Mouse (Mus musculus): Measurements from ENCODE around the gene Ulk3. TPM values are rescaled to one million over a fixed set of nuclear protein-coding genes. Genes with fewer than 3 reads are reported as not detected.
A peak's percentile ranks its signal among the peaks of the same experiment; 100 is the strongest.

Ulk3 gene
- polyA plus RNA-seq, 1 experiment from 2014 or later: 3.7 TPM

- Histone ChIP-seq H3K9me3 (ENCODE audit: low read length) (no peaks in the 10 kb centered on the region), H3K27me3 (ENCODE audit: insufficient read depth, low read length) (no peaks in the 10 kb centered on the region), H3K27ac (ENCODE audit: low read depth) (peak overlapping the region; percentile 99), H3K4me2 (ENCODE audit: low read depth, low read length) (peak overlapping the region; percentile 93), H3K4me1 (ENCODE audit: insufficient read depth) (peaks cover 89% of the 10 kb centered on the region), H3K4me3 (ENCODE audit: low read depth, low read length) (peak overlapping the region; percentile 90; the same call in 1 of the 2 replicates), H3K36me3 (replicated peaks; ENCODE audit: insufficient read depth, low read length) (peaks cover 4% of the 10 kb centered on the region), H3K9ac (replicated peaks) (peak overlapping the region; percentile 52)
- ATAC-seq: no peak
- DNase-seq: no peak
- WGBS (ENCODE audit: insufficient replicate concordance): 61% methylated on average over 13 of the region's 13 CpGs
- TF ChIP-seq EP300 (IDR thresholded peaks at IDR 0.05; ENCODE audit: low read depth) (no peak), CTCF (IDR thresholded peaks at IDR 0.05; ENCODE audit: low read depth) (no peak)
Observed at GRCm38 (mm10) chr9:57641775-57642550, 52.7 kb downstream of the Ulk3 start.

GRCm38 (mm10) chr9:57643169-57643855 is 54.1 kb downstream of the Ulk3 start:
- TF ChIP-seq EP300 (IDR thresholded peaks at IDR 0.05; ENCODE audit: low read depth): no peak
- no peak for TF ChIP-seq CTCF (IDR thresholded peaks at IDR 0.05; ENCODE audit: low read depth)
- H3K4me3 ChIP-seq (ENCODE audit: low read depth, low read length): peak overlapping the region; percentile 90
- no peaks in the 10 kb centered on the region for H3K9me3 ChIP-seq (ENCODE audit: low read length)
- DNase-seq: no peak
- peak overlapping the region; percentile 93 for H3K4me2 ChIP-seq (ENCODE audit: low read depth, low read length)
- no peak for ATAC-seq
- peaks cover 4% of the 10 kb centered on the region for H3K36me3 ChIP-seq (replicated peaks; ENCODE audit: insufficient read depth, low read length)
- 18% methylated on average over 9 of the region's 9 CpGs for WGBS (ENCODE audit: insufficient replicate concordance)
- no peaks in the 10 kb centered on the region for H3K27me3 ChIP-seq (ENCODE audit: insufficient read depth, low read length)
- H3K4me1 ChIP-seq (ENCODE audit: insufficient read depth): peaks cover 82% of the 10 kb centered on the region
- H3K27ac ChIP-seq (ENCODE audit: low read depth): peak overlapping the region; percentile 99
- H3K9ac ChIP-seq (replicated peaks): peak overlapping the region; percentile 96

- Histone ChIP-seq H3K27me3 (ENCODE audit: insufficient read depth, low read length) (no peaks in the 10 kb centered on the region), H3K9me3 (ENCODE audit: low read length) (no peaks in the 10 kb centered on the region), H3K36me3 (replicated peaks; ENCODE audit: insufficient read depth, low read length) (peaks cover 4% of the 10 kb centered on the region), H3K27ac (ENCODE audit: low read depth) (peak overlapping the region; percentile 99), H3K9ac (replicated peaks) (peak overlapping the region; percentile 96), H3K4me2 (ENCODE audit: low read depth, low read length) (peak overlapping the region; percentile 93), H3K4me1 (ENCODE audit: insufficient read depth) (peaks cover 82% of the 10 kb centered on the region), H3K4me3 (ENCODE audit: low read depth, low read length) (peak overlapping the region; percentile 90)
- DNase-seq: peak; percentile 48
- no peak; the same call in 1 of the 2 replicates for ATAC-seq
- TF ChIP-seq CTCF (IDR thresholded peaks at IDR 0.05; ENCODE audit: low read depth): no peak
- 0 out of 2 replicates have a peak, but pooled peaks have one; percentile 46 for TF ChIP-seq EP300 (IDR thresholded peaks at IDR 0.05; ENCODE audit: low read depth)
- WGBS (ENCODE audit: insufficient replicate concordance): 11% methylated on average over 7 of the region's 7 CpGs
Observed at GRCm38 (mm10) chr9:57643856-57644180, 54.6 kb downstream of the Ulk3 start.

- Histone ChIP-seq H3K4me3 (ENCODE audit: low read depth, low read length) (peak overlapping the region; percentile 90), H3K27ac (ENCODE audit: low read depth) (peak overlapping the region; percentile 99), H3K27me3 (ENCODE audit: insufficient read depth, low read length) (no peaks in the 10 kb centered on the region), H3K9me3 (ENCODE audit: low read length) (no peaks in the 10 kb centered on the region), H3K4me1 (ENCODE audit: insufficient read depth) (peaks cover 75% of the 10 kb centered on the region), H3K36me3 (replicated peaks; ENCODE audit: insufficient read depth, low read length) (peaks cover 4% of the 10 kb centered on the region), H3K9ac (replicated peaks) (peak overlapping the region; percentile 96), H3K4me2 (ENCODE audit: low read depth, low read length) (peak overlapping the region; percentile 93)
- TF ChIP-seq CTCF (IDR thresholded peaks at IDR 0.05; ENCODE audit: low read depth): no peak
- no peak for TF ChIP-seq EP300 (IDR thresholded peaks at IDR 0.05; ENCODE audit: low read depth)
- DNase-seq: peak; percentile 40
- 0% methylated on average over 16 of the region's 18 CpGs for WGBS (ENCODE audit: insufficient replicate concordance)
- ATAC-seq: no peak
Observed at GRCm38 (mm10) chr9:57644442-57644943, 55.2 kb downstream of the Ulk3 start.

GRCm38 (mm10) chr9:57644944-57645893 is 56.0 kb downstream of the Ulk3 start:
- peak overlapping the region; percentile 90 for H3K4me3 ChIP-seq (ENCODE audit: low read depth, low read length)
- 9% methylated on average over 54 of the region's 85 CpGs for WGBS (ENCODE audit: insufficient replicate concordance)
- TF ChIP-seq CTCF (IDR thresholded peaks at IDR 0.05; ENCODE audit: low read depth): peak; percentile 92
- no peak for TF ChIP-seq EP300 (IDR thresholded peaks at IDR 0.05; ENCODE audit: low read depth)
- DNase-seq: peak; percentile 95
- ATAC-seq: peak; percentile 86
- H3K27me3 ChIP-seq (ENCODE audit: insufficient read depth, low read length): no peaks in the 10 kb centered on the region
- H3K27ac ChIP-seq (ENCODE audit: low read depth): peak overlapping the region; percentile 99
- H3K36me3 ChIP-seq (replicated peaks; ENCODE audit: insufficient read depth, low read length): peaks cover 4% of the 10 kb centered on the region
- peak overlapping the region; percentile 96 for H3K9ac ChIP-seq (replicated peaks)
- peaks cover 69% of the 10 kb centered on the region for H3K4me1 ChIP-seq (ENCODE audit: insufficient read depth)
- H3K9me3 ChIP-seq (ENCODE audit: low read length): no peaks in the 10 kb centered on the region
- H3K4me2 ChIP-seq (ENCODE audit: low read depth, low read length): peak overlapping the region; percentile 93

Other genes starting within 250 kb of the Ulk3 start
- gene Ppcdc, start 149.3 kb upstream of the Ulk3 start, polyA plus RNA-seq (2015; fragmentation: Nextera tagmentation; extraction: Ambion mirVana): 10.7 and 11.5 TPM in 2 replicates
- gene Scamp5, start 121.4 kb upstream of the Ulk3 start, polyA plus RNA-seq (2015; fragmentation: Nextera tagmentation; extraction: Ambion mirVana): 6.5 and 8.4 TPM in 2 replicates
- gene Rpp25, start 85.4 kb upstream of the Ulk3 start, polyA plus RNA-seq (2015; fragmentation: Nextera tagmentation; extraction: Ambion mirVana): 0.48 and 0.67 TPM in 2 replicates
- gene Cox5a, start 68.2 kb upstream of the Ulk3 start, polyA plus RNA-seq (2015; fragmentation: Nextera tagmentation; extraction: Ambion mirVana): 761 and 777 TPM in 2 replicates
- gene Fam219b, start 51.9 kb upstream of the Ulk3 start, polyA plus RNA-seq (2015; fragmentation: Nextera tagmentation; extraction: Ambion mirVana): 4.6 and 5.1 TPM in 2 replicates
- 7.3 and 8.2 TPM in 2 replicates for gene Mpi, start 36.7 kb upstream of the Ulk3 start, polyA plus RNA-seq (2015; fragmentation: Nextera tagmentation; extraction: Ambion mirVana)
- 29.6 and 31.2 TPM in 2 replicates for gene Scamp2, start 28.5 kb upstream of the Ulk3 start, polyA plus RNA-seq (2015; fragmentation: Nextera tagmentation; extraction: Ambion mirVana)
- gene Cplx3, start 16.8 kb downstream of the Ulk3 start, polyA plus RNA-seq (2015; fragmentation: Nextera tagmentation; extraction: Ambion mirVana): not detected in 2 replicates
- not detected in 2 replicates for gene Lman1l, start 31.3 kb downstream of the Ulk3 start, polyA plus RNA-seq (2015; fragmentation: Nextera tagmentation; extraction: Ambion mirVana)
- gene Csk, start 64.2 kb downstream of the Ulk3 start, polyA plus RNA-seq (2015; fragmentation: Nextera tagmentation; extraction: Ambion mirVana): 13.6 and 15.5 TPM in 2 replicates
- gene Cyp1a2, start 94.3 kb downstream of the Ulk3 start, polyA plus RNA-seq (2015; fragmentation: Nextera tagmentation; extraction: Ambion mirVana): 19.9 and 30.7 TPM in 2 replicates
- 2.2 and 4.3 TPM in 2 replicates for gene Cyp1a1, start 98.5 kb downstream of the Ulk3 start, polyA plus RNA-seq (2015; fragmentation: Nextera tagmentation; extraction: Ambion mirVana)
- 9.9 and 13.2 TPM in 2 replicates for gene Edc3, start 119.1 kb downstream of the Ulk3 start, polyA plus RNA-seq (2015; fragmentation: Nextera tagmentation; extraction: Ambion mirVana)
- 40.2 and 40.4 TPM in 2 replicates for gene Clk3, start 176.4 kb downstream of the Ulk3 start, polyA plus RNA-seq (2015; fragmentation: Nextera tagmentation; extraction: Ambion mirVana)
- 4.6 and 4.7 TPM in 2 replicates for gene Arid3b, start 247.3 kb downstream of the Ulk3 start, polyA plus RNA-seq (2015; fragmentation: Nextera tagmentation; extraction: Ambion mirVana)